Mouse (Mus musculus): ENCODE results near the gene Trpv3. TPM values are rescaled to one million over a fixed set of nuclear protein-coding genes. Genes with fewer than 3 reads are reported as not detected.
A peak's percentile ranks its signal among the peaks of the same experiment; 100 is the strongest.

Trpv3 gene
- polyA plus RNA-seq, 1 experiment, result 0.05 TPM

GRCm38 (mm10) chr11:73225856-73226255, 41.3 kb upstream of the Trpv3 start:
- TF ChIP-seq TCF3 (IDR thresholded peaks at IDR 0.05; ENCODE audit: insufficient read length, low read depth) (no peak), E2F4 (IDR thresholded peaks at IDR 0.05; ENCODE audit: insufficient read depth) (no peak), POLR2A (IDR thresholded peaks at IDR 0.05; ENCODE audit: insufficient read length, low read depth) (no peak), CEBPB (IDR thresholded peaks at IDR 0.05; ENCODE audit: insufficient read depth, poor library complexity, severe bottlenecking) (no peak), MYOD1 (IDR thresholded peaks at IDR 0.05; ENCODE audit: control insufficient read depth in 1 of 3, insufficient read length in 2 of 3, low read depth in 2 of 3) (no peak), MAX (IDR thresholded peaks at IDR 0.05; ENCODE audit: low read depth) (no peak), USF1 (IDR thresholded peaks at IDR 0.05; ENCODE audit: low read depth) (no peak), MYOG (IDR thresholded peaks at IDR 0.05; ENCODE audit: control insufficient read depth in 1 of 3, insufficient read depth in 1 of 3, insufficient read length in 2 of 3, low read depth in 2 of 3) (no peak), POLR2AphosphoS2 (IDR thresholded peaks at IDR 0.05; ENCODE audit: insufficient read length, low read depth) (no peak), SRF (IDR thresholded peaks at IDR 0.05; ENCODE audit: control insufficient read depth, insufficient read length, low read depth) (no peak), REST (IDR thresholded peaks at IDR 0.05; ENCODE audit: insufficient read depth, insufficient read length) (no peak), TCF12 (IDR thresholded peaks at IDR 0.05; ENCODE audit: insufficient read depth, poor library complexity, severe bottlenecking) (no peak)

GRCm38 (mm10) chr11:73228881-73229280, 38.3 kb upstream of the Trpv3 start:
- TF ChIP-seq USF1 (IDR thresholded peaks at IDR 0.05; ENCODE audit: low read depth), result no peak
- TF ChIP-seq MAX (IDR thresholded peaks at IDR 0.05; ENCODE audit: low read depth), result no peak
- no peak for TF ChIP-seq MYOD1 (IDR thresholded peaks at IDR 0.05; ENCODE audit: control insufficient read depth in 1 of 3, insufficient read length in 2 of 3, low read depth in 2 of 3)
- TF ChIP-seq SRF (IDR thresholded peaks at IDR 0.05; ENCODE audit: control insufficient read depth, insufficient read length, low read depth), result no peak
- TF ChIP-seq POLR2A (IDR thresholded peaks at IDR 0.05; ENCODE audit: insufficient read length, low read depth), result no peak
- TF ChIP-seq REST (IDR thresholded peaks at IDR 0.05; ENCODE audit: insufficient read depth, insufficient read length), result no peak
- TF ChIP-seq E2F4 (IDR thresholded peaks at IDR 0.05; ENCODE audit: insufficient read depth), result no peak
- no peak for TF ChIP-seq MYOG (IDR thresholded peaks at IDR 0.05; ENCODE audit: control insufficient read depth in 1 of 3, insufficient read depth in 1 of 3, insufficient read length in 2 of 3, low read depth in 2 of 3)
- TF ChIP-seq TCF12 (IDR thresholded peaks at IDR 0.05; ENCODE audit: insufficient read depth, poor library complexity, severe bottlenecking), result no peak
- no peak for TF ChIP-seq TCF3 (IDR thresholded peaks at IDR 0.05; ENCODE audit: insufficient read length, low read depth)
- no peak for TF ChIP-seq POLR2AphosphoS2 (IDR thresholded peaks at IDR 0.05; ENCODE audit: insufficient read length, low read depth)
- TF ChIP-seq CEBPB (IDR thresholded peaks at IDR 0.05; ENCODE audit: insufficient read depth, poor library complexity, severe bottlenecking), result no peak
- H3K36me3 ChIP-seq (ENCODE audit: control insufficient read depth, insufficient read depth), result no peaks in the 10 kb centered on the region
- no peaks in the 10 kb centered on the region for H3K79me2 ChIP-seq (ENCODE audit: control insufficient read depth, insufficient read depth)
- H3K27me3 ChIP-seq (ENCODE audit: control insufficient read depth, insufficient read depth, insufficient read length), result no peaks in the 10 kb centered on the region
- no peak overlapping the region for H3K4me2 ChIP-seq (ENCODE audit: low read depth)
- no peak overlapping the region for H3ac ChIP-seq (ENCODE audit: control insufficient read depth, insufficient read length)
- H3K4me3 ChIP-seq, result no peak overlapping the region

More at GRCm38 (mm10) chr11:73225856-73226255, 41.3 kb upstream of the Trpv3 start:
- Histone ChIP-seq H3K79me2 (ENCODE audit: control insufficient read depth, insufficient read depth) (no peaks in the 10 kb centered on the region), H3K4me2 (ENCODE audit: low read depth) (no peak overlapping the region), H3K27me3 (ENCODE audit: control insufficient read depth, insufficient read depth, insufficient read length) (no peaks in the 10 kb centered on the region), H3ac (ENCODE audit: control insufficient read depth, insufficient read length) (no peak overlapping the region), H3K4me3 (no peak overlapping the region), H3K36me3 (ENCODE audit: control insufficient read depth, insufficient read depth) (no peaks in the 10 kb centered on the region)

GRCm38 (mm10) chr11:73230081-73230480, 37.1 kb upstream of the Trpv3 start:
- Histone ChIP-seq H3ac (ENCODE audit: control insufficient read depth, insufficient read length) (no peak overlapping the region), H3K4me3 (no peak overlapping the region), H3K36me3 (ENCODE audit: control insufficient read depth, insufficient read depth) (no peaks in the 10 kb centered on the region), H3K27me3 (ENCODE audit: control insufficient read depth, insufficient read depth, insufficient read length) (no peaks in the 10 kb centered on the region), H3K4me2 (ENCODE audit: low read depth) (no peak overlapping the region), H3K79me2 (ENCODE audit: control insufficient read depth, insufficient read depth) (no peaks in the 10 kb centered on the region)
- TF ChIP-seq POLR2A (IDR thresholded peaks at IDR 0.05; ENCODE audit: insufficient read length, low read depth) (no peak), TCF3 (IDR thresholded peaks at IDR 0.05; ENCODE audit: insufficient read length, low read depth) (no peak), POLR2AphosphoS2 (IDR thresholded peaks at IDR 0.05; ENCODE audit: insufficient read length, low read depth) (no peak), CEBPB (IDR thresholded peaks at IDR 0.05; ENCODE audit: insufficient read depth, poor library complexity, severe bottlenecking) (no peak), TCF12 (IDR thresholded peaks at IDR 0.05; ENCODE audit: insufficient read depth, poor library complexity, severe bottlenecking) (no peak), E2F4 (IDR thresholded peaks at IDR 0.05; ENCODE audit: insufficient read depth) (no peak), MYOD1 (IDR thresholded peaks at IDR 0.05; ENCODE audit: control insufficient read depth in 1 of 3, insufficient read length in 2 of 3, low read depth in 2 of 3) (no peak), SRF (IDR thresholded peaks at IDR 0.05; ENCODE audit: control insufficient read depth, insufficient read length, low read depth) (no peak), MYOG (IDR thresholded peaks at IDR 0.05; ENCODE audit: control insufficient read depth in 1 of 3, insufficient read depth in 1 of 3, insufficient read length in 2 of 3, low read depth in 2 of 3) (no peak), USF1 (IDR thresholded peaks at IDR 0.05; ENCODE audit: low read depth) (no peak), MAX (IDR thresholded peaks at IDR 0.05; ENCODE audit: low read depth) (no peak), REST (IDR thresholded peaks at IDR 0.05; ENCODE audit: insufficient read depth, insufficient read length) (no peak)

- no peaks in the 10 kb centered on the region for H3K36me3 ChIP-seq (ENCODE audit: control insufficient read depth, insufficient read depth)
- H3K4me2 ChIP-seq (ENCODE audit: low read depth), result no peak overlapping the region
- no peak overlapping the region for H3K4me3 ChIP-seq
- no peaks in the 10 kb centered on the region for H3K27me3 ChIP-seq (ENCODE audit: control insufficient read depth, insufficient read depth, insufficient read length)
- H3ac ChIP-seq (ENCODE audit: control insufficient read depth, insufficient read length), result no peak overlapping the region
- TF ChIP-seq USF1 (IDR thresholded peaks at IDR 0.05; ENCODE audit: low read depth) (peak; percentile 50), TCF3 (IDR thresholded peaks at IDR 0.05; ENCODE audit: insufficient read length, low read depth) (no peak), MYOD1 (IDR thresholded peaks at IDR 0.05; ENCODE audit: control insufficient read depth in 1 of 3, insufficient read length in 2 of 3, low read depth in 2 of 3) (no peak)
- no peaks in the 10 kb centered on the region for H3K79me2 ChIP-seq (ENCODE audit: control insufficient read depth, insufficient read depth)
Observed at GRCm38 (mm10) chr11:73232513-73232912, 34.7 kb upstream of the Trpv3 start.

GRCm38 (mm10) chr11:73233992-73234391, 33.2 kb upstream of the Trpv3 start, which contains the start of gene Trpv1:
Gene Trpv1 (plus strand): TSS chr11:73234292.
- Histone ChIP-seq H3K27me3 (ENCODE audit: control insufficient read depth, insufficient read depth, insufficient read length) (peaks cover 5% of the 10 kb centered on the region), H3K36me3 (ENCODE audit: control insufficient read depth, insufficient read depth) (no peaks in the 10 kb centered on the region), H3K79me2 (ENCODE audit: control insufficient read depth, insufficient read depth) (no peaks in the 10 kb centered on the region), H3ac (ENCODE audit: control insufficient read depth, insufficient read length) (no peak within 1 kb of the TSS), H3K4me2 (ENCODE audit: low read depth) (no peak within 1 kb of the TSS), H3K4me3 (no peak within 1 kb of the TSS)
- TF ChIP-seq SRF (IDR thresholded peaks at IDR 0.05; ENCODE audit: control insufficient read depth, insufficient read length, low read depth), result no peak
- TF ChIP-seq POLR2A (IDR thresholded peaks at IDR 0.05; ENCODE audit: insufficient read length, low read depth), result no peak
- TF ChIP-seq USF1 (IDR thresholded peaks at IDR 0.05; ENCODE audit: low read depth), result no peak
